Mouse (Mus musculus): ENCODE measurements around the gene Opn5.

DNA sequence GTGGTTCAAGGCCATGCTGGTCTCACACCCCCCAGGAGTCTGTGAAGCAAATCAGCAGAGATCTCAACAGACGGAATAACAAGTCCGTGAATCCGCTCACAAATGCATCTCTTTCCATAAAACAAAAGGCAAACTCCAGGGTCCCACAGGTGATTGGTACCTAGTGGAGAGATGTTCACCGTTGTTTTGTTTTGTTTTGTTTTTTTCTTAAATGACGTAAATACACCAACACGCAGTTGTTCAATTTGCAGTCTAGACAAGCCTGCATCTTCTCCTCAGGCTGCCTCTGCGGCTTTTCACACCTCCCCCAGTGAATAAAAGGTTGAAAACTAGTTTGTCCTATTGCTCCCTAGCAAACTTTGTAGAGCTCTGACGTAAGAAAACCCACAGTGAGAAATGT, at the start of gene Opn5:
- TF ChIP-seq CTCF (conservative IDR thresholded peaks at IDR 0.05; ENCODE audit: low read length) (no peak), NANOG (IDR thresholded peaks at IDR 0.05; ENCODE audit: borderline replicate concordance, low read length) (no peak)

Data from E14TG2a.4 (cell line).